Mouse (Mus musculus) urinary bladder, postnatal 14 days (tissue): ENCODE data around the gene Exoc3l.

Experiments
- DNase-seq: peaks from one replicate; pipeline ENCODE4 v3.0.0; 2021; ENCODE audit warnings: low spot score

Exoc3l gene

DNA sequence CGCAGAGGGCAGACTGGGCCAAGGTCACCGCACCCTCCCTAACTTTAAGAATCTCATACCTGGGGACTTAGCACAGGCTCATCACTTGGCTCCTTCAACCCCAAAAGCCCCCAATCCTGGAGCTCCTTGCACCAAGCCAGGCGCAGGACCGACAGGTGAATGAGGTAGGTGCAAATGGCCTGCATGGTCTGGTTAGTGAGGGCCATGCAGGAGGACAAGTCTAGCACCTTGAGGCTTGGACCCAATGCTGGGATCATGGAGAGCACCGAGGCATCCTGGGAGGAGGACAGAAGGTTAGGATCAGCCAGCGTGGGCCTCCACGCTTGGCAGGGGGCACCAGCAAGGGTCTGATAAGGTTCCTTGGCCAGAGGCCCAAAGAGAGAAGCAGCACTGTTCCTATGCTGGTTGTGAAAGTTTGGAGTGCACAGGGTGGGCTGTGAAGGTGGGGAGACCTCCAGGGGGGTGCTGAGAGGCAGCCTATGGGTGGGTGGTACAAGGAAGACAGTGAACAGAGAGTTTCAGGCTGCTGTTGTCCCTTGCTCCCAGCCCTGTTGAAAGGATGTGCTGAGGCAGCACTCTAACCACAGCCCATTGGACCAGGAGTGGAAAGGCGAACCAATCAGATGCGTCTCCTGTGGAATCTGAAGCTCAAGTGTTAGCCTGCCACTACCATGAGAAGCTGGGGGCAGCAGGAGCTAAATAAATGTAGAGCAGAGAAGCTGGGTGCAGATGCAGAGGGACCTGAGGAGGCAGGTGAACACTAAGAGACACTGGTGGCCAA, 17.9 kb upstream of the Exoc3l start:
- no peak for DNase-seq

- no peak for DNase-seq
Observed at GRCm38 (mm10) chr8:105312891-105313481, 17.1 kb upstream of the Exoc3l start.

DNA sequence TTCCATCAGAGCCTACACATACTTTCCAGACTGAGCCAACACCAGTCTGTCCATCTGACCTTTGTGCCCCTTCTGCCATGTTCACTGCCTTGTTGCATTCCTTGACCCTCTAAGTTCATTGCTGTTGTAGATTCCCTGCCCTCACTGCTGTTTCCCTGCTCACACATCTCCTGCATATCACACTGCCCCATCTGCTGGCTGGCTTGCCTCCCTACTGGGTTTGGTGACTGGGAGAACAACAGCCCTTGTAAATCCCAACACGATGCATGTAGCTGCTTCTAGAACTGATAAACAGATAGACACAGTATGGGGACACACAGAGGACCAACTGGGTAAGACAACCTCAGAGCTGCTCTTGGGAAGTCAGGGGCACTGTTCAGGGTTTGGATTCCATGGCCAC, 15.8 kb upstream of the Exoc3l start:
- no peak for DNase-seq

GRCm38 (mm10) chr8:105310118-105310517, 14.2 kb upstream of the Exoc3l start:
- no peak for DNase-seq

DNA sequence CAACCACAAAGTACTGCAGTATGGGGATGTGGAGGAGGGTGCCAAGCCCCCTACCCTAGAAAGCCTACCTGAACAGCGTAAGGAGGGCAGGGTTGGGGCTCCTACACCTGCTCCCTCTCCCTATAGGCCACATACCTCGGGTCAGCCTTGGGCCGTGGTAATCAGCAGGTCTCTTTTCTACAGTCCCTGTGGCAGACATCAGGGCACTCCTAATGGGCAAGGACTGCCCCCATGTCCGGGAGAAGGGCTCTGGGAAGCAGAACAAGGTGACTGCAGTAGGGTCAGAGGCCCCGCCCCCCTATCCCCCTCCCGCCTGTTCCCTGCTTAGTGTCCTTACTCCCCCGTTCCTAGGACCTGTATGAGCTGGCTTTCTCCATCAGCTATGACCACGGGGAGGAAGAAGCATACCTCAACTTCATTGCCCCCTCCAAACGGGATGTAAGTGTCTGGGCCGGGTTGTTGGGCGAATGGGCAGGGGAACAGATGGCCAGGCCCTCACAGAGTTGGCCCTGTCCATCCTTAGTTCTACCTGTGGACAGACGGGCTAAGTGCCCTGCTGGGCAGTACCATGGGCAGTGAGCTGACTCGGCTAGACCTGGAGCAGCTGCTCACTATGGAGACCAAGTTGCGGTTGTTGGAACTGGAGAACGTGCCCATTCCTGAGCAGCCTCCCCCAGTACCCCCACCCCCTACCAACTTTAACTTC, 13.4 kb upstream of the Exoc3l start:
- DNase-seq = no peak

- DNase-seq = no peak
Observed at GRCm38 (mm10) chr8:105308428-105308827, 12.5 kb upstream of the Exoc3l start.

GRCm38 (mm10) chr8:105307670-105308069, 11.8 kb upstream of the Exoc3l start:
- DNase-seq = no peak

DNA sequence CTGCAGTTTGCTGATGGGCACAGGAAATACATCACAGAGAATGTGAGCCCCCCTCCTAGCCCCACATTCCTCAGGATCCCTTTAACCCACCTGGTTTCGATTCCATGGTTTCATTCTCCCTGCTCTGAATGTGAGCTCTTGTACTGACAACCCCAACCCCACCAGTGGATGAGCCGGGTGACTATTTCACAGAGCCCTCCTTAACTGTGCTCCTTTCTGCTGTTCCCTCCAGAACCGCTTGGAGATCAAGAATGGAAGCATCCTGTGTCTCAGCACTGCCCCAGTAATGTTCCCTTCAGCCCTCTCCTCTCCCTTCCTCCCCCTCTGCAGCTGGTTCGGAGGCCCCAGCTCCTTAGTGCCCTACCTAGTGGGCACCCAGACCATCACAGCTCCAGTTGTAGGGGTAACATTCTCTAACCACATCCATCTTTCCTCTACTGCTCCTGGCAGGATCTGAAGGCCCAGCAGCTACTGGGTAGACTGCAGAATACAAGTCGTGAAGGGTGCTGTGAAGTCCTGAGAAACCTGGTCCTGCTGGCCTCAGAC, 10.3 kb upstream of the Exoc3l start:
- DNase-seq = no peak

GRCm38 (mm10) chr8:105305211-105306145, 9.6 kb upstream of the Exoc3l start, which contains the start of gene Elmo3:
Elmo3 (plus strand) TSS chr8:105305601.
- DNase-seq = peak; percentile 90

DNA sequence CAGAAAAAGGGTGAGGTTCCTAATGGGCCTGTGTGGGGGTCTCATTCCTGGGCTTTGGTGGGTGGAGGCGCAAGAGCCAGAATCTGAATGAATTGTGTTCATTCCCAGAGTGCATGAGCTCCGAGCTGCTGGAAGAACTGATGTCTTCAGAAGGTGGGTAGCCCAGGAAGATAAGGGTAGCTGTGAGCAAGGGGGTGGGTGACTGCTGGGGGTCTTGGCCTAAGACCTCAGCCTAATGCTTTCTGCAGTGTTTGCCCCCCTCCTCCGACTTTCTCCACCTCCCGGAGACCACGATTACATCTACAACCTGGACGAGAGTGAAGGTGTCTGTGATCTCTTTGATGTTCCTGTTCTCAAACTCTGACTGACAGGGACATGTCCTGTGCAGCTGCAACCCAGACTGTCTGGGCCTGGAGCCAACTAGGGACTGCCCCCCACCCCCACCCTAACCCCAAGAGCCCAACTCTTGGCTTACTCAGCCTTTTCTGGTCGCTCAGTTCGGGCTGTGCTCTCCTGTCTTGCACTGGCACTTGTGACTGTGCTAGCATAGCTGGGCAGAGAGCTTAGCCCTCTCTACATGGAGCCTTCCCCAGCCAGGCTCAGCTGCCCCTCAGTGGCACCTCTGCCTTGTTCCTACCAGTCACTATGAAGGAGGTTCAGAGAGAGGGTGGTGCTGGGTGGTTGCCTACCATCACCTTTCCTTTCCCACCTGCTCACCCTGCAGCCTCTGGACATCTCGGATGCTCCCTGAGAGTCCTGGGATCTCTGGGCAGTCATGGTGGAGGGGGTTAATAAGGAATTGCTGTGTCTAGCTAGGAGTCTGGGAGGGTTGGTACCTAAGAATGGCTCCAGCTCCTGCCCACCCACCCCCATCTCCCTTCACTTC, 8.7 kb upstream of the Exoc3l start:
- DNase-seq = no peak

- no peak for DNase-seq
Observed at GRCm38 (mm10) chr8:105303874-105304273, 8.0 kb upstream of the Exoc3l start.

GRCm38 (mm10) chr8:105303396-105303795, 7.5 kb upstream of the Exoc3l start:
- DNase-seq = no peak

DNA sequence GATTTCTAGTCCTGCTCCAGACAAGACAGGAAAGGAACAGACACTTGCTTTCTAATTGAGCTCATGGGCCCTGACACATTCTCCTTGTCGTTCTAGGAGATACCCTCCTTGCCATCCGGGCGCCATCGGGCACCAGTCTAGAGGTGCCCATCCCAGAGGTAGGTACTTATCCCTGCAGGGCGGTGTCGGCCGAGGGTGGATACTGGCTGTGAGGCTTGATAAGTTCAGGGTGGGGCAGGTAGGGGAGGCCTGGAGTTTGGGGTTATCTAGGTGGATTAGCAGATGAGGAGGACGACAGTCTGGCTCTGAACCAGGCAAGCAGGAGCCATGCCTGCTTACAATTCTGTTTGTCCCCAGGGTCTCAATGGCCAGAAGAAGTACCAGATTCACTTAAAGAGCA, 4.1 kb upstream of the Exoc3l start:
- DNase-seq = no peak

- DNase-seq = no peak
Observed at GRCm38 (mm10) chr8:105298351-105299252, 2.7 kb upstream of the Exoc3l start.

DNA sequence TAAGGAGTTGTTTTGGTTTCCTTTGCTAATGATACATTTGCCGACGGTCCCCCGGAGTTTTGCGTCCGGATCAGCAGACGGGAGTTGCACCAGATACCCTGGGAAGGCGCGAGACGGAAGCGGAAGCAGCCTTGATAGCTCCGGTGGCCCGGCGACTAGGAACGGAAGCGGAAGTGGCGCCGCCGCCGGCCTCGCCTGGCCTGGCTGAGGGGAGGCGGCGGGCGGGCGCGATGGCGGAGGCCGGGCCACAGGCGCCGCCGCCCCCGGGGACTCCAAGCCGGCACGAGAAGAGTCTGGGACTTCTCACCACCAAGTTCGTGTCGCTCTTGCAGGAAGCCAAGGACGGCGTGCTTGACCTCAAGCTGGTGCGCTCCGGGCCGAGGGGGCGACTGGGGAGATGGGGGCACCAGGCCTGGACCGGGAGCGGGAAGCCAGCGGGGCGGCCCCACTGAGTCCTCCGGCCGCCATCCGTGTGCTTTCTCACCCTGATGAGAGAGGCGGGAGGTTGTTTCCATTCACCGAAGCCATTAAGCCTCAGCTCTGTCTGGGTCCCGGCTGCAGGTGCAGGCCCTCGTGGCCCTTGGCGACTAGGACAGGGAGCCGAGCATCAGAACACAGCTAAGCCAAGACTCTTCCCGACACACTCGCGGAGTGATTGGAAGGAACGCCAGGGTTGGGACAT, 1.8 kb upstream of the Exoc3l start, which contains the start of gene E2f4:
Gene E2f4, plus strand, starts transcription at position 153 of the 682 bp plus-strand sequence.
- DNase-seq = peak; percentile 93

- no peak for DNase-seq
Observed at GRCm38 (mm10) chr8:105295256-105295655, 645 bp downstream of the Exoc3l start.

- no peak for DNase-seq
Observed at GRCm38 (mm10) chr8:105294776-105295175, 1.1 kb downstream of the Exoc3l start.

- DNase-seq = no peak
Observed at GRCm38 (mm10) chr8:105293405-105293804, 2.5 kb downstream of the Exoc3l start.

DNA sequence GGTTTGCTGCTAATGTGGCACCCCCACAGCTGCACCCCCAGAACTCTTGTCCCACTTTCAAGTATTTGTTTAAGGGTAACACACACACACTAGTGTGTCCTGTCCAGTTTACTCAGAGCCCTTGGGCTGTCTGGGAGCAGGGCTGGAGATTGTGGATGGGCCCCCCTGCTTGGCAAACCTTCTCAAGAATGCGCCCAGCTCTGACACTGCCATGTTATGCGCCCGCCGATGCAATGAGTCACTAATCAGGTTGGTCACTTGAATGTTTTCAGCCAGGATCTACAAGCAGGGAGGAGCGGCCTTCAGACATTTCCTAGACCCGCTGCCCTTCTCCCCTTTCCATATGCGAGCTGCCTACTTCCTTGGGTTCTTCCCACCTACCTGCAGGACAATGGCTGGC, 3.4 kb downstream of the Exoc3l start:
- DNase-seq = no peak
